Mouse (Mus musculus): Measurements from ENCODE around the gene Prpf38b. TPM values are rescaled to one million over a fixed set of nuclear protein-coding genes. Genes with fewer than 3 reads are reported as not detected.

Gene Prpf38b
- polyA plus RNA-seq, 1 experiment from 2014 or later = 42.5 TPM

- peak; percentile 53 for TF ChIP-seq CTCF (IDR thresholded peaks at IDR 0.05)
- peak; percentile 96 for TF ChIP-seq EP300 (IDR thresholded peaks at IDR 0.05)
- Histone ChIP-seq H3K36me3 (ENCODE audit: insufficient read depth, low read length) (no peaks in the 10 kb centered on the region), H3K9ac (replicated peaks; ENCODE audit: low read depth) (no peak overlapping the region), H3K27me3 (replicated peaks; ENCODE audit: insufficient read depth, low read length) (no peaks in the 10 kb centered on the region), H3K9me3 (ENCODE audit: low read length) (no peaks in the 10 kb centered on the region), H3K4me3 (ENCODE audit: low read depth, low read length) (peak overlapping the region; percentile 3; the same call in 1 of the 2 replicates), H3K4me1 (ENCODE audit: insufficient read depth, low read depth, low read length) (peaks cover 10% of the 10 kb centered on the region; the same call in 1 of the 2 replicates), H3K4me2 (replicated peaks; ENCODE audit: low read depth, low read length) (peak overlapping the region; percentile 35; the same call in 1 of the 2 replicates), H3K27ac (ENCODE audit: low read length) (peak overlapping the region; percentile 87)
- peak; percentile 82 for ATAC-seq
- WGBS = 24% methylated on average over 7 of the region's 7 CpGs
- peak; percentile 97 for DNase-seq (ENCODE audit: low spot score)
These were observed 53.2 kb downstream of the Prpf38b start for GRCm38 (mm10) chr3:108858231-108858770.

GRCm38 (mm10) chr3:108857714-108858113, 53.8 kb downstream of the Prpf38b start:
- no peaks in the 10 kb centered on the region for H3K36me3 ChIP-seq (ENCODE audit: insufficient read depth, low read length)
- peak overlapping the region; percentile 35; the same call in 1 of the 2 replicates for H3K4me2 ChIP-seq (replicated peaks; ENCODE audit: low read depth, low read length)
- H3K9ac ChIP-seq (replicated peaks; ENCODE audit: low read depth) = no peak overlapping the region
- ATAC-seq (no peak), DNase-seq (ENCODE audit: low spot score) (no peak)
- peaks cover 10% of the 10 kb centered on the region; the same call in 1 of the 2 replicates for H3K4me1 ChIP-seq (ENCODE audit: insufficient read depth, low read depth, low read length)
- TF ChIP-seq EP300 (IDR thresholded peaks at IDR 0.05) (no peak), CTCF (IDR thresholded peaks at IDR 0.05) (no peak)
- peak overlapping the region; percentile 87 for H3K27ac ChIP-seq (ENCODE audit: low read length)
- H3K4me3 ChIP-seq (ENCODE audit: low read depth, low read length) = 0 out of 2 replicates have a peak overlapping the region, but pooled peaks have one; percentile 3
- H3K27me3 ChIP-seq (replicated peaks; ENCODE audit: insufficient read depth, low read length) = no peaks in the 10 kb centered on the region
- 44% methylated on average over 1 of the region's 1 CpGs for WGBS
- H3K9me3 ChIP-seq (ENCODE audit: low read length) = no peaks in the 10 kb centered on the region

GRCm38 (mm10) chr3:108857124-108857470, 54.4 kb downstream of the Prpf38b start:
- peak overlapping the region; percentile 65 for H3K27ac ChIP-seq (ENCODE audit: low read length)
- WGBS = 41% methylated on average over 3 of the region's 3 CpGs
- no peak for TF ChIP-seq EP300 (IDR thresholded peaks at IDR 0.05)
- no peak for TF ChIP-seq CTCF (IDR thresholded peaks at IDR 0.05)
- no peak overlapping the region for H3K4me2 ChIP-seq (replicated peaks; ENCODE audit: low read depth, low read length)
- H3K9me3 ChIP-seq (ENCODE audit: low read length) = no peaks in the 10 kb centered on the region
- no peaks in the 10 kb centered on the region for H3K27me3 ChIP-seq (replicated peaks; ENCODE audit: insufficient read depth, low read length)
- H3K4me3 ChIP-seq (ENCODE audit: low read depth, low read length) = no peak overlapping the region
- no peak overlapping the region for H3K9ac ChIP-seq (replicated peaks; ENCODE audit: low read depth)
- DNase-seq (ENCODE audit: low spot score) = no peak
- H3K36me3 ChIP-seq (ENCODE audit: insufficient read depth, low read length) = no peaks in the 10 kb centered on the region
- no peak for ATAC-seq
- H3K4me1 ChIP-seq (ENCODE audit: insufficient read depth, low read depth, low read length) = peaks cover 10% of the 10 kb centered on the region; the same call in 1 of the 2 replicates

GRCm38 (mm10) chr3:108856386-108857123, 55.0 kb downstream of the Prpf38b start:
- H3K9ac ChIP-seq (replicated peaks; ENCODE audit: low read depth) = no peak overlapping the region
- H3K27me3 ChIP-seq (replicated peaks; ENCODE audit: insufficient read depth, low read length) = no peaks in the 10 kb centered on the region
- no peak overlapping the region for H3K4me2 ChIP-seq (replicated peaks; ENCODE audit: low read depth, low read length)
- no peaks in the 10 kb centered on the region for H3K36me3 ChIP-seq (ENCODE audit: insufficient read depth, low read length)
- no peak for ATAC-seq
- no peak overlapping the region for H3K4me3 ChIP-seq (ENCODE audit: low read depth, low read length)
- DNase-seq (ENCODE audit: low spot score) = peak; percentile 67
- peak overlapping the region; percentile 65 for H3K27ac ChIP-seq (ENCODE audit: low read length)
- WGBS = 39% methylated on average over 8 of the region's 8 CpGs
- no peaks in the 10 kb centered on the region for H3K9me3 ChIP-seq (ENCODE audit: low read length)
- TF ChIP-seq CTCF (IDR thresholded peaks at IDR 0.05) = peak; percentile 70
- TF ChIP-seq EP300 (IDR thresholded peaks at IDR 0.05) = no peak
- H3K4me1 ChIP-seq (ENCODE audit: insufficient read depth, low read depth, low read length) = peaks cover 10% of the 10 kb centered on the region; the same call in 1 of the 2 replicates

GRCm38 (mm10) chr3:108855864-108856263, 55.7 kb downstream of the Prpf38b start:
- H3K27me3 ChIP-seq (replicated peaks; ENCODE audit: insufficient read depth, low read length) = no peaks in the 10 kb centered on the region
- H3K4me3 ChIP-seq (ENCODE audit: low read depth, low read length) = no peak overlapping the region
- peak overlapping the region; percentile 65 for H3K27ac ChIP-seq (ENCODE audit: low read length)
- H3K36me3 ChIP-seq (ENCODE audit: insufficient read depth, low read length) = no peaks in the 10 kb centered on the region
- H3K9me3 ChIP-seq (ENCODE audit: low read length) = no peaks in the 10 kb centered on the region
- TF ChIP-seq EP300 (IDR thresholded peaks at IDR 0.05) (peak; percentile 80), CTCF (IDR thresholded peaks at IDR 0.05) (no peak)
- ATAC-seq (peak; percentile 63), DNase-seq (ENCODE audit: low spot score) (peak; percentile 95)
- no peak overlapping the region for H3K9ac ChIP-seq (replicated peaks; ENCODE audit: low read depth)
- WGBS = 30% methylated on average over 10 of the region's 10 CpGs
- H3K4me2 ChIP-seq (replicated peaks; ENCODE audit: low read depth, low read length) = no peak overlapping the region
- peaks cover 10% of the 10 kb centered on the region; the same call in 1 of the 2 replicates for H3K4me1 ChIP-seq (ENCODE audit: insufficient read depth, low read depth, low read length)

- H3K4me1 ChIP-seq (ENCODE audit: insufficient read depth, low read depth, low read length) = peaks cover 14% of the 10 kb centered on the region; the same call in 1 of the 2 replicates
- no peaks in the 10 kb centered on the region for H3K36me3 ChIP-seq (ENCODE audit: insufficient read depth, low read length)
- WGBS = 56% methylated on average over 12 of the region's 12 CpGs
- no peaks in the 10 kb centered on the region for H3K9me3 ChIP-seq (ENCODE audit: low read length)
- peak; percentile 41 for ATAC-seq
- no peak overlapping the region for H3K4me2 ChIP-seq (replicated peaks; ENCODE audit: low read depth, low read length)
- peak overlapping the region; percentile 65 for H3K27ac ChIP-seq (ENCODE audit: low read length)
- DNase-seq (ENCODE audit: low spot score) = peak; percentile 84
- H3K27me3 ChIP-seq (replicated peaks; ENCODE audit: insufficient read depth, low read length) = no peaks in the 10 kb centered on the region
- H3K4me3 ChIP-seq (ENCODE audit: low read depth, low read length) = no peak overlapping the region
- H3K9ac ChIP-seq (replicated peaks; ENCODE audit: low read depth) = no peak overlapping the region
- 0 out of 2 replicates have a peak, but pooled peaks have one; percentile 26 for TF ChIP-seq EP300 (IDR thresholded peaks at IDR 0.05)
- TF ChIP-seq CTCF (IDR thresholded peaks at IDR 0.05) = no peak
These were observed 56.2 kb downstream of the Prpf38b start for GRCm38 (mm10) chr3:108855371-108855770.

Measured in lung, postnatal 0 days (tissue).